In the genomic region with DNA sequence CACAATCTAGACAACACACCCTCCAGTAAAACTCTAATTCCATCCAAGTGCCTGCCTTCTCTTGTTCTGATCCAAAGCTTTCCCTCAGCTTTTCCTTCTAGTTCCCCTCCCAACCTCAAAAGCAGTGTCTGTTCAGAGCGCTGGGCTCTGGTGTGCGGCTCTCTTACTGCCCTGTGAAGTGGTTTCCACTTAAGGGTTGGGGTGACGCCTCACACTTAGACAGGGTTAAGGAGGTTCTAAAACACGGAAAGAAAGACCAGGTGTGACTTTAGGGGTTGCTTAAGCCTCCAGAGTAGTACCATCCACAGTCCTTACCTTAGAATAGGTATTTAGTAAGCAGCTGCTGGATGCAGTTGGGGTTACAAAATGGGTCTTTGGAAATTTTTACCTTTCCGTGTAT, we compare ENCODE assay signal across 15 mouse cellular contexts.
"Had no signal": no experiment of that assay in that cellular context is flagged by ENCODE, and none has a peak within 500 bp of the region (broad histone marks: within the 10 kb centered on the region; RNA-seq: fewer than 3 reads in every experiment).

No protein-coding gene starts in this region.

- DNase-seq: kidney, adult 8-10 months; kidney, postnatal 25 days; liver, embryonic 13.5 days; liver, postnatal 0 days; midbrain, embryonic 14.5 days; retina, postnatal 1 day; right cerebral cortex, postnatal 4 days; spleen, adult 18-20 months; thymus, postnatal 4 days had no signal

- H3K9me3 ChIP-seq: limb, embryonic 15.5 days; liver, embryonic 13.5 days; midbrain, embryonic 10.5 days; neural tube, embryonic 12.5 days had no signal

- H3K4me2 ChIP-seq: limb, embryonic 15.5 days; liver, embryonic 13.5 days; neural tube, embryonic 12.5 days had no signal

- H3K4me3 ChIP-seq: left cerebral cortex, adult 2 months; limb, embryonic 15.5 days; liver, embryonic 13.5 days; midbrain, embryonic 10.5 days; myocyte; neural tube, embryonic 12.5 days had no signal

- H3K27ac ChIP-seq: left cerebral cortex, adult 2 months; limb, embryonic 15.5 days; liver, embryonic 13.5 days; midbrain, embryonic 10.5 days; neural tube, embryonic 12.5 days had no signal

- H3K36me3 ChIP-seq: limb, embryonic 15.5 days; liver, embryonic 13.5 days; midbrain, embryonic 10.5 days; neural tube, embryonic 12.5 days had no signal

- H3K9ac ChIP-seq: limb, embryonic 15.5 days; liver, embryonic 13.5 days; liver, postnatal 0 days; neural tube, embryonic 12.5 days had no signal

- H3K4me1 ChIP-seq: liver, embryonic 13.5 days; midbrain, embryonic 10.5 days had no signal

- H3K27me3 ChIP-seq: limb, embryonic 15.5 days; liver, embryonic 13.5 days; neural tube, embryonic 12.5 days had no signal

- ATAC-seq: intestine, postnatal 0 days; liver, postnatal 0 days had no signal
